Mouse (Mus musculus): ENCODE measurements around the gene Endov. TPM values are rescaled to one million over a fixed set of nuclear protein-coding genes. Genes with fewer than 3 reads are reported as not detected.

Gene Endov
- polyA plus RNA-seq, 1 experiment from 2014 or later = 24.5 TPM

DNA sequence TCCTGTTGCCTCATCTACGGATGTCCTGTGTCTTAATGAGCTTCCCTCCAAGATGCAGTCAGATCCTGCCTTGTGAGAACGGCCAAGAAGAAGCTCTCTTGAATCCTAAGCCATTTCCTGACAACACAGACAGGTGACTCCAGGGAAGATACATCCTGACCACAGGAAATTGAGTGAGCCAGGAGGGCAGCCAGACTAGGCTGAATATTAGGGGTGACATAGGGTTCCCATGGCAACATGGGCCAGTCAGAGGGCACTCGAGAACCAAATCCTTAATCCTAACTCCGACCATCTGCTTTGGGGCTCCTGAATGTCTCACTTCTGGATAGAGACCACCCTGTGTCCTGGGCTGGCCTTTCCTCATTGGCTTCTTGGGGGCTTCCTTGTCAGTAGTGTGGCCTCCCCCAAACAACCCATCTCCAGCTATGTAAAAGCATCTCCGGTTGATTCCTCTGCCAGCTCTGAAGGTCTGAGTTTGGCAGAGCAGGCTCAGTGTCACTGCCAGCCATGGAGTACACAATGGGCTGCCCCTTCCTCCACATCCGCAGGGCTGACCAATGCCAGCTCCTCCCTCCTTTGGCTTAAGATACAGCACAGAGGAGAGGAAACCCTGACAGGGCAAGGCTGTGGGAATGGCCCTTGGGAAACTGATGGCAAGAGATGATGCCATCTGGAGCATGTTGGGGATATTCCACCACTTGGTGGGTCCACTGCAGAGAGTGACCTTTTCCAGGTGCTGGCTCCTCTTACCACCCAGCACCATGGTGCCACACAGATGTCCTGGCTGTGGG, 31.0 kb downstream of the Endov start:
- H3K27ac ChIP-seq = no peak overlapping the region
- H3K4me3 ChIP-seq = no peak overlapping the region
- H3K9me3 ChIP-seq = no peaks in the 10 kb centered on the region
- no peak for DNase-seq (ENCODE audit: extremely low spot score, low spot score)
- peaks cover 7% of the 10 kb centered on the region for H3K4me1 ChIP-seq
- H3K36me3 ChIP-seq (replicated peaks) = no peaks in the 10 kb centered on the region
- WGBS = 85% methylated on average over 6 of the region's 6 CpGs
- peaks cover 16% of the 10 kb centered on the region for H3K27me3 ChIP-seq (ENCODE audit: poor library complexity, severe bottlenecking)

GRCm38 (mm10) chr11:119522779-119523178, 31.6 kb downstream of the Endov start:
- H3K4me3 ChIP-seq = no peak overlapping the region
- H3K27me3 ChIP-seq (ENCODE audit: poor library complexity, severe bottlenecking) = peaks cover 10% of the 10 kb centered on the region; the same call in 1 of the 2 replicates

DNA sequence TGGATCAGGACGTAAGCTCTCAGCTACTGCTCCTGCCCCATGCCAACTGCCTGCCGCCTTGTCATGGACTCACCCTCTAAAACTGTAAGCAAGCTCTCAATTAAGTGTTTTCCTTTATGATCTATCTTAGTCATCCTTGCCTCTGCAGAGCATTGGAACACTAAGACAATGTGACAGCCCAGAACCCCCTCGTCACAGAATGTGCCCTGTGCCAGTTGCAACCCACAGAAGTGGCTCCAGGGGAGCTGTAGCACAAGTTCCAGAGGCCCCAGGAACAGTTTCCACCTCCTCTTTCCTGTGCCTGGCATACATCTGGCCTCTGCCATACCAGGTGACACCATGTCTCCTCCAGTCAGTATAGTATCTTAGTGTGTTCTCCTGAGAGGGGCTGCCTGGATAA, 32.2 kb downstream of the Endov start:
- peaks cover 5% of the 10 kb centered on the region for H3K4me1 ChIP-seq
- H3K27ac ChIP-seq = no peak overlapping the region
- 88% methylated on average over 3 of the region's 3 CpGs for WGBS
- no peaks in the 10 kb centered on the region for H3K36me3 ChIP-seq (replicated peaks)
- H3K27me3 ChIP-seq (ENCODE audit: poor library complexity, severe bottlenecking) = 0 out of 2 replicates have a peak, but pooled peaks cover 5% of the 10 kb centered on the region
- H3K4me3 ChIP-seq = no peak overlapping the region
- H3K9me3 ChIP-seq = no peaks in the 10 kb centered on the region
- no peak for DNase-seq (ENCODE audit: extremely low spot score, low spot score)

More at GRCm38 (mm10) chr11:119522779-119523178, 31.6 kb downstream of the Endov start:
- Histone ChIP-seq H3K9me3 (no peaks in the 10 kb centered on the region), H3K4me1 (peaks cover 5% of the 10 kb centered on the region), H3K27ac (no peak overlapping the region), H3K36me3 (replicated peaks) (no peaks in the 10 kb centered on the region)
- 88% methylated on average over 8 of the region's 8 CpGs for WGBS
- DNase-seq (ENCODE audit: extremely low spot score, low spot score) = no peak

DNA sequence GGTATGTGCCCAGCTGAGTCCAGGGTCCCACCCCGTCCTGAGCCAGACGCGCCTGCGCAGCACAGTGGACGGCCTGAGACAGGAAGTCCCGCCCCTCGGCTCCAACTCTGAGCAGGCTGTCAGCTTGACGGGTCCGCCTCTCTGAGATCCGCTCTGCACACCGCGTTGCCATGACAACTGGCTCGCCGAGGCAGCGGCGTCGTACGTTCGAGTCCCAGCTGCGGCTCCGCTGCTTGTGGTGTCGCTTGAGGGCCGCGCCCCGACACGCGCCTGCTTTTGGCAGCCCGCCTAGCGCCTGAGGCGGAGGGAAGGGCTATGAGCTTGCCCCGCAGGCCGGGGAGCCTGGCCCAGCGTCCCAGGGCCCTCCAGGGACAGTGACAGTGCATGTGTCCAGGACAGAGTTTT, 33.4 kb downstream of the Endov start:
- peaks cover 3% of the 10 kb centered on the region; the same call in 1 of the 2 replicates for H3K27me3 ChIP-seq (ENCODE audit: poor library complexity, severe bottlenecking)
- no peaks in the 10 kb centered on the region for H3K9me3 ChIP-seq
- WGBS = 3% methylated on average over 33 of the region's 33 CpGs
- DNase-seq (ENCODE audit: extremely low spot score, low spot score) = peak; percentile 89
- H3K4me3 ChIP-seq = peak overlapping the region; percentile 54
- peak overlapping the region; percentile 84 for H3K27ac ChIP-seq
- H3K4me1 ChIP-seq = peaks cover 5% of the 10 kb centered on the region
- H3K36me3 ChIP-seq (replicated peaks) = no peaks in the 10 kb centered on the region

DNA sequence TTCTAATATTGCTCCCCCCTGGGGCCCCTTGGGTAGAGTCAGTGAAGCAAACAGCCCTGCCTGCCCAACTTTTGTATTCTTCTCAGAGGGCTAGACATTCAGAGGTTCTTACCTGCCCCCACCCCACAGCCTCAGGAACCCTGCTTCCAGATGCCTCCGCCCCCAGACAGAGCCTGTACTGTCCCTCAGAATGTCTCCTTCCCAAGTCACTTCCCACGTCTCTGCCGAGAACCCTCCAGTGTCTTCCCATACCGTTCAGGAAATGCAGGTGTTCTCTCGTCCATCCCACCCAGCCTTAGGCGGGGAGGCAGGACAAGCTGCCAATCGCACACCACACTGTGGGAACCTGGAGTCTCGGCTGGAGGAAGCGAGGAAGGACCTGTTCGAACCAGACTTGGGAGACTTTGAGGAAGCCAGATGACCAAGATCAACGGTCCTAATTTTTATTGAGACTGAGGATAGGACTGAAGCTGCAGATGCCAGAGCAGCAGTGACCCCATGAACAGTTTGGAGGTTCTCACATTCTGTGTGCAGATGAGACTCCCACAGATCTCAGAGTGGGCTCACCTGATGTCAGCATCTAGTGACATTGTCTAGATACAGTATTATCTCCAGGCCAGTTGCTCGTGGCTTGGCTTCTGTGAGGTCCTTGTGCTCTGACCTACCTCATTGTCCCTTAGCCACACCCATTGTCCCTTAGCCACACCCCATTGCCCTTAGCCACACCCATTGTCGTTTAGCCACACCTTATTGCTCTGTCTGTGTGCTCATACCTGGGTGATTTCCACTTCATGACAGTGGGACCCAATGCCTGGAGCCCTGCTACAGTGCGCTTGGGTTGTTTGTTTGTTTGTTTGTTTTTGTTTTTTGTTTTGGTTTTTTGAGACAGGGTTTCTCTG, 35.2 kb downstream of the Endov start:
- WGBS = 84% methylated on average over 14 of the region's 14 CpGs

GRCm38 (mm10) chr11:119528930-119529329, 37.8 kb downstream of the Endov start:
- no peak for DNase-seq (ENCODE audit: extremely low spot score, low spot score)
- Histone ChIP-seq H3K27me3 (ENCODE audit: poor library complexity, severe bottlenecking) (peaks cover 8% of the 10 kb centered on the region; the same call in 1 of the 2 replicates), H3K27ac (no peak overlapping the region), H3K36me3 (replicated peaks) (no peaks in the 10 kb centered on the region), H3K4me3 (no peak overlapping the region), H3K9me3 (no peaks in the 10 kb centered on the region), H3K4me1 (peaks cover 5% of the 10 kb centered on the region)
- WGBS = 73% methylated on average over 11 of the region's 11 CpGs

More for the DNA sequence above, 35.2 kb downstream of the Endov start:
- Histone ChIP-seq H3K27ac (no peak overlapping the region), H3K4me3 (no peak overlapping the region), H3K9me3 (no peaks in the 10 kb centered on the region), H3K36me3 (replicated peaks) (no peaks in the 10 kb centered on the region), H3K4me1 (peaks cover 5% of the 10 kb centered on the region), H3K27me3 (ENCODE audit: poor library complexity, severe bottlenecking) (no peaks in the 10 kb centered on the region; the same call in 1 of the 2 replicates)
- DNase-seq (ENCODE audit: extremely low spot score, low spot score) = no peak

DNA sequence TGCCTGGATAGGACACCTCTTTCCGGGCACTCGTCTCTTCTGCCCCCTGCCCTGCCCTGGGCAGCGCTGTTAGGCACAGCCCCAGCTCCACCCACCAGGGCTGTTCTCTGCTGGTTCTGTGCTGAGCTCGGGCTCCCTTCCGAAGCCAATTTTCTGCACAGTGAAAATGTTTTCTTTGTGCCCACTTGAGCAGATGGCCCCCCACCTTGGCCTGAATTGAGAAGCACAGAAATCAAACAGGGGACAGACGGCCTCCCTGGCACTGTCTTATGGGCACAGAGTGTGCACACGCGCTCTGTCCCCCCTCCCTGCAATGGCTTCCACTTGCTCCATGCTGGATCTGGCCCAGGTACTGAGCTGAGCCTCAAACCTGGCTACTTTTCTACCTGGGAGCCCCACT, 41.3 kb downstream of the Endov start:
- H3K27ac ChIP-seq = no peak overlapping the region
- no peaks in the 10 kb centered on the region for H3K9me3 ChIP-seq
- H3K36me3 ChIP-seq (replicated peaks) = no peaks in the 10 kb centered on the region
- H3K4me1 ChIP-seq = no peaks in the 10 kb centered on the region
- no peak for DNase-seq (ENCODE audit: extremely low spot score, low spot score)
- H3K27me3 ChIP-seq (ENCODE audit: poor library complexity, severe bottlenecking) = peaks cover 8% of the 10 kb centered on the region; the same call in 1 of the 2 replicates
- no peak overlapping the region for H3K4me3 ChIP-seq
- 76% methylated on average over 8 of the region's 8 CpGs for WGBS

DNA sequence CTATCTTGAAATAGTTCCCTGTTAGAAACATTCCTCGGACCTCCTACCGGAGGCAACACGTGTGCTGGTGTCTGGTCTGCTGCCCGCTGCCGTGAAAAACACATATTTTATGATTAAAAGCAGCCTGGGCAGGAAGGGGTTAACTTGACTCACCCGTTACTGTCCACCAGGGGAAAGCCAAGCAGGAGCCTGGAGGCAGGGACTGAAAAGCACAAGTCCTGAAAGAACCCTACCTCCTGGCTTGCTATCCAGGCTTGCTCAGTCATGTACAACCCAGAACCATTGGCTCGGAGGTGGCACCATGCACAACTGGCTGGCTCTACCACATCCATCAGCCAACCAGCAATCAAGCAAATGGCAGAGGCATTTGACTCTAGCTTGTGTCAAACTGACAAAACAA, 42.6 kb downstream of the Endov start:
- Histone ChIP-seq H3K27me3 (ENCODE audit: poor library complexity, severe bottlenecking) (peaks cover 8% of the 10 kb centered on the region; the same call in 1 of the 2 replicates), H3K9me3 (no peaks in the 10 kb centered on the region), H3K27ac (no peak overlapping the region), H3K4me1 (no peaks in the 10 kb centered on the region), H3K4me3 (no peak overlapping the region), H3K36me3 (replicated peaks) (no peaks in the 10 kb centered on the region)
- 73% methylated on average over 7 of the region's 7 CpGs for WGBS
- no peak for DNase-seq (ENCODE audit: extremely low spot score, low spot score)

DNA sequence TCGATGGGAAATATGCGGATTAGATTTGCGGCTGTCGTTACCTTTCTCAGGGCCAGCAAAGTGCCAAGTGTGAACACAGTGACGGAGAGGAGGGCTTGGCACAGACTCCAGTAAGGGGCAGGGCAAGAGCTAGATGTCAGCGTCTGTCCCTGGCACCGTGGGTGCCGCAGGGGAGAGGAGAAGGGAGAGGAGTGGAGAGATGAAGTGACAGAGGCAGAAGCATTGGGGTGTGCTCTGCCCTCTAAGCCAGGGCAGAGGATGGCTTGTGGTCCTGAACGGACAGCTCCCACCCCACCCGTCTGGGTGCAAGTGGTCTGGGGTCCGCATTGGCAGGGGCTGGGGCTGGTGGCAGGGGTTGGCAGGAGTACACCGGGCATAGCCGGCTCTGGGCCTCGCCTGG, 48.8 kb downstream of the Endov start:
- DNase-seq (ENCODE audit: extremely low spot score, low spot score) = no peak
- Histone ChIP-seq H3K36me3 (replicated peaks) (no peaks in the 10 kb centered on the region), H3K9me3 (no peaks in the 10 kb centered on the region), H3K4me3 (no peak overlapping the region), H3K27me3 (ENCODE audit: poor library complexity, severe bottlenecking) (peaks cover 53% of the 10 kb centered on the region), H3K4me1 (no peaks in the 10 kb centered on the region), H3K27ac (no peak overlapping the region)
- WGBS = 47% methylated on average over 14 of the region's 14 CpGs

- Histone ChIP-seq H3K36me3 (replicated peaks) (no peaks in the 10 kb centered on the region), H3K27ac (no peak overlapping the region), H3K4me1 (peaks cover 3% of the 10 kb centered on the region), H3K4me3 (no peak overlapping the region), H3K27me3 (ENCODE audit: poor library complexity, severe bottlenecking) (peaks cover 59% of the 10 kb centered on the region), H3K9me3 (no peaks in the 10 kb centered on the region)
- no peak for DNase-seq (ENCODE audit: extremely low spot score, low spot score)
- WGBS = 81% methylated on average over 9 of the region's 9 CpGs
These were observed 49.4 kb downstream of the Endov start for GRCm38 (mm10) chr11:119540560-119540959.

GRCm38 (mm10) chr11:119541082-119541481, 49.9 kb downstream of the Endov start:
- Histone ChIP-seq H3K4me1 (peaks cover 8% of the 10 kb centered on the region), H3K27ac (no peak overlapping the region), H3K27me3 (ENCODE audit: poor library complexity, severe bottlenecking) (peaks cover 65% of the 10 kb centered on the region), H3K9me3 (no peaks in the 10 kb centered on the region), H3K36me3 (replicated peaks) (no peaks in the 10 kb centered on the region), H3K4me3 (no peak overlapping the region)
- 83% methylated on average over 9 of the region's 9 CpGs for WGBS
- DNase-seq (ENCODE audit: extremely low spot score, low spot score) = no peak

- 49% methylated on average over 9 of the region's 9 CpGs for WGBS
- H3K4me3 ChIP-seq = no peak overlapping the region
- peaks cover 21% of the 10 kb centered on the region for H3K4me1 ChIP-seq
- peaks cover 77% of the 10 kb centered on the region for H3K27me3 ChIP-seq (ENCODE audit: poor library complexity, severe bottlenecking)
- no peaks in the 10 kb centered on the region for H3K9me3 ChIP-seq
- DNase-seq (ENCODE audit: extremely low spot score, low spot score) = no peak
- no peak overlapping the region for H3K27ac ChIP-seq
- no peaks in the 10 kb centered on the region for H3K36me3 ChIP-seq (replicated peaks)
These were observed 51.2 kb downstream of the Endov start for GRCm38 (mm10) chr11:119542371-119542770.

- no peaks in the 10 kb centered on the region for H3K36me3 ChIP-seq (replicated peaks)
- peaks cover 83% of the 10 kb centered on the region for H3K27me3 ChIP-seq (ENCODE audit: poor library complexity, severe bottlenecking)
- WGBS = 83% methylated on average over 5 of the region's 5 CpGs
These were observed 51.7 kb downstream of the Endov start for GRCm38 (mm10) chr11:119542886-119543285.

More at GRCm38 (mm10) chr11:119542886-119543285, 51.7 kb downstream of the Endov start:
- Histone ChIP-seq H3K4me1 (peaks cover 26% of the 10 kb centered on the region), H3K27ac (no peak overlapping the region), H3K9me3 (no peaks in the 10 kb centered on the region), H3K4me3 (no peak overlapping the region)
- no peak for DNase-seq (ENCODE audit: extremely low spot score, low spot score)
